Mouse (Mus musculus) adrenal gland, postnatal 36 days (tissue): Measurements from ENCODE around the gene Btg4. TPM values are rescaled to one million over a fixed set of nuclear protein-coding genes. Genes with fewer than 3 reads are reported as not detected.

Experiments
- DNase-seq, 2 experiments: peaks; one replicate each; pipeline ENCODE4 v3.0.0; 2021; ENCODE audit warnings: mixed read lengths in 1 of 2
- microRNA-seq: library from miRNA; unstranded; fragments of <30 nt; microRNA quantifications from one replicate; pipeline ENCODE4 v1.2.0, GENCODE M21; 2021
- total RNA-seq, 2 experiments: library from RNA; stranded (reverse); gene quantifications; 2 replicates each; pipeline ENCODE4 v1.2.3; 2021

Gene Btg4
- total RNA-seq, 2 experiments from 2014 or later = not detected

DNA sequence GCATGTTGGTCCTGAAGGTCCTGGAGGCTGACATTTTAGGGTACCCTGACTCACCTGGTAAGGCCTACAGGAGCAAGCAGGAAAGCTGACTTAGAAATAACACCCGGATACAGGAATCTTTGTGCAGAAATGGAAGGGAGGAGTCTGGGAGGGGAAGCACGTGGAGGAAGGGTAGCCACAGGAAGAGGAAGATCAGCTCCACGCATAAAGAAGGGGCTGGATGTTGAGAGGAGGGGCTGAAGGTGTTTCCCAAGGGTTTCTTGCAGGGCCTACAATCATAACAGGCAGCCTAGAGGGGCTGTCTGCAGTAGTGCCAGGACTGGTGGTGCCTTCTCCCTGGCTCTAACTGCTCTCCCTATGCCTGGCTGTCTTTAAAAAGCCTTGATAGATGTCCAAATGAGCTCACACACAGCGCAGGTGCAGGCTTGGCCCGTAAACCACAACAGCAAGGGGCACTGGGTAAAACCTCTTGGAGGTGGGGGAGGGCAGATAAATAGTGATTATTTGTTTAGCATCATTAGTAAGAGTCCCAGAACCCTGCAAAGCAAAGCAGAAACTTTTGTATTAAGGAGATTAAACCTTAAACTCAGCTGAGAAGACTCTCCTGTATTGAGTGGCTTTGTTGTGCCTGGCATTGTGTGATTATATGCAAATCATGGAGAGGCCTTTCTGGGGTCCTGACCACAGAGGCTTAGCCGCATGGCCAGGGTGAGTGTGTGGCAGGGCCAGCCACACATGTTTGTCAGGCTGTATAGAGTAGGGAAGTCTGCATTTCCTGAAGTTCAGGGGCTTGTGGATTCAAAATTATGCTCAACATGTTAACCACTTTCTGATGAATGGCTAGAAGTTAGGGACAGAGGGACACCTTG is 104.8 kb downstream of the Btg4 start, which contains the start of gene Gm32742:
TSS of gene Gm32742 (minus strand) at position 206 of the 869 bp plus-strand sequence.
- DNase-seq = no peak

DNA sequence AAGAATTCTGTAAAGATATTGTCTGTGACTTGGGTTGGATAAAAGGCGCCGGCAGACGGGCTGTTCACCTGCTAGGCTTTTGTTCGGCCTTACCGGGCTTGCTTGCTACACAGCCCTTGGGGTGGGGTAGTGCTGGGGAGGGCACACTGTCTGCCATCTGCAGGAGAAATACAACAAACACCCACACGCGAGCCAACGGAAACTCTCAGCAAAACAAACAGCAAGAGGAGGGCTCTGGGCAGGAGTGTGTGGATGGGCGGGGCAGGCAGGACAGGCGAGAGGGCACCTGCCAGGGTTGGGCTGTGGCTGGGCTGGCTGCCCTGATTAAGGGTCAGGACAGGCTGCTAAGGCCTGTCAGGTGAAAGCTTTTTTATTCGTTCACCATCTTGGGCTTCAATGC is 107.3 kb downstream of the Btg4 start:
- no peak for DNase-seq

DNA sequence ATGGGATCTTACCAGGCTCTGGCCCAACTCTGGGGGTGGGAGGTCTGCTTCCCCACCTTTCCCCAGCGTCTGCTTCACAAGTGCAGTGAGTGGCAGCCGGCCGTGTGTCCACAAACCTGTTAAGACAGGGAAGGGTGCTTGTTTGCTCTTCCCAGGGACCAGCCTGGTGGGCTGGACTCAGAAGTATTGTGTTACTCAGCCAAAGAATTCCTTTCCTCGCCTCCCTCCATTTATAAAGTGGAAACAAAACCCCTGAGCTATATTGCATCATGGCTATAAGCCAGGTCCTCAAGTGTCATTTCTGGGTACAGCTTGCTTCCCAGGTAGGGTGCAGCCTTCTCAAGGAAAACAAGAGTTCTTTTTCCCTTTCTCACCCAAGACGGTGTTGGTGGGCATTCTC is 108.0 kb downstream of the Btg4 start:
- DNase-seq = no peak

DNA sequence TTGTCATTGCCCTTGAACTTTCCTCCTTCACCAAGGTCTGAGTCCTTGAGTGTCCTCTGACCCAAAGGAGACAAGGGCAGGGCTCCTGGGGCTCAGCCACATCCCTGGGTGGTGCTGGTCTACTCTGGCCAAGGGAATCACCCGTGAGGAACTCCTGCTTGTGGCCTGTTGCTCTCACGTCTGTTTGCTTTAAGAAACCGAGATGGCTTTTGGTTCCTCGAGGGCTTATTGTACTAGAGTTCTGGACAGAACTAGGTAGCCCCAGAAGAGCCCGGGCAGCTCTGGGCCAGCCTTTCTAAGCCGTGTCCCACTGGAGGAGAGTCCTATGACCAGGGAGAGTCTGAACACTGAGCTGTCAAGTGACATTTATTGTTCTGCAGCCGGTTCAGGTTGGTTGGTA is 108.4 kb downstream of the Btg4 start:
- DNase-seq = no peak

Small RNAs within 50 kb of the gene (microRNA-seq; reads per million reads assigned to microRNA genes)
- 86.3 reads per million, percentile 50 among the genes with 10 or more reads in this experiment for gene Mir34b
- gene Mir34c = 1,509 reads per million, percentile 82 among the genes with 10 or more reads in this experiment

Other genes with a start within 250 kb of the Btg4 start
- gene Ppp2r1b, start 215.6 kb upstream of the Btg4 start, total RNA-seq = 10 to 100 TPM; 35.4 to 35.7 TPM
- 100 to 1,000 TPM in 1 of 2 experiments, 10 to 100 TPM in 1; 96.2 to 114 TPM for gene Sik2, start 51.8 kb upstream of the Btg4 start, total RNA-seq
- 1 to 10 TPM; 6.5 to 8.3 TPM for gene Layn, start 16.2 kb downstream of the Btg4 start, total RNA-seq
- gene 4833427G06Rik, start 41.2 kb downstream of the Btg4 start, total RNA-seq = under 1 TPM in 1 of 2 experiments, not detected in 1; 0.49 TPM
- gene Gm32742, start 104.6 kb downstream of the Btg4 start, total RNA-seq = not detected
- not detected for gene Pou2af1, start 152.8 kb downstream of the Btg4 start, total RNA-seq
- gene Colca2, start 217.7 kb downstream of the Btg4 start, total RNA-seq = 1 to 10 TPM; 3.1 to 3.3 TPM